Mouse (Mus musculus): ENCODE measurements at regions not wholly inside any gene's neighbourhood (a gene's known extent, or its start where the extent isn't known, plus 50 kb on each side); places are given as distances from the start of the nearest gene placed in this dataset.

DNA sequence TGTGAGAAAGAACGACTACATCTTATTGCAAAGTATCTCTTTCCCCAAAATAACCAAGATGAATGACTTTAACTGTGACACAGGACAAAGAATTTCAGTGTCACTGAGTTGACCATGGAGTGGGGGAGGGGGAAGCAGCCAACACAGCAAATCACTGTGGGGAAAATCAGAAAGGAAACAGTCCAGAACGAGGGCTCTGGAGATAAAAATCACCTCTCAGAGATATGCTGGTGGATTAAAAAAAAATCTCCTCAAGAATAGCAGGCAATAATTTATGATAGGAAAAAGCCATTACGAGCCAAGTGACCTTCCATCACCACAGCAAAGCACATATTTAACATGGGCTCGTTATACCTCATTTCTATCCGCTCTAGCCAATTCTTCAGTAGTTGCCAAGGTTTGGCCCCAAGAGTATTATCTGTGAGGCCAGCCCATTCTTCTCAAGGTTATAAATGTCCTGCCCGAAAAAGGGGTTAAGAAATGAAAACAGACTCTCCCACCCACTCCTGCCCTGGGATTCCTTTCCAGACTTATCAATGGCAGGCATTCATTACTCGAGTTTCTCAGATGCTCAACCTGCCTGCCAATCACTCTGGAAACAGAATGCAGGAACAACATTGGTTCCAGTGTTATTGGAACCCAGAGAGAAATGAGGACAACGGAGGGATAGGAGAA lies 181.6 kb upstream of the Clint1 start:
- TF ChIP-seq MYOD1 (IDR thresholded peaks at IDR 0.05; ENCODE audit: control insufficient read depth in 1 of 3, insufficient read length in 2 of 3, low read depth in 2 of 3) = no peak
- no peak for TF ChIP-seq POLR2A (IDR thresholded peaks at IDR 0.05; ENCODE audit: insufficient read length, low read depth)
- TF ChIP-seq TCF12 (IDR thresholded peaks at IDR 0.05; ENCODE audit: insufficient read depth, poor library complexity, severe bottlenecking) = no peak
- TF ChIP-seq POLR2AphosphoS2 (IDR thresholded peaks at IDR 0.05; ENCODE audit: insufficient read length, low read depth) = no peak
- TF ChIP-seq E2F4 (IDR thresholded peaks at IDR 0.05; ENCODE audit: insufficient read depth) = no peak
- TF ChIP-seq USF1 (IDR thresholded peaks at IDR 0.05; ENCODE audit: low read depth) = no peak
- TF ChIP-seq SRF (IDR thresholded peaks at IDR 0.05; ENCODE audit: control insufficient read depth, insufficient read length, low read depth) = no peak
